Mouse (Mus musculus) CD4-positive, CD25-positive, alpha-beta regulatory T cell (primary cell): ENCODE results near the gene Yipf3. TPM values are rescaled to one million over a fixed set of nuclear protein-coding genes. Genes with fewer than 3 reads are reported as not detected.

Source experiments
- polyA plus RNA-seq: library from polyadenylated mRNA; unstranded; fragments of 100-300 nt; shearing (Covaris generic); gene quantifications from one replicate; pipeline ENCODE4 v1.2.1, GENCODE M21; 2017

Yipf3 gene
- polyA plus RNA-seq = 179 TPM

DNA sequence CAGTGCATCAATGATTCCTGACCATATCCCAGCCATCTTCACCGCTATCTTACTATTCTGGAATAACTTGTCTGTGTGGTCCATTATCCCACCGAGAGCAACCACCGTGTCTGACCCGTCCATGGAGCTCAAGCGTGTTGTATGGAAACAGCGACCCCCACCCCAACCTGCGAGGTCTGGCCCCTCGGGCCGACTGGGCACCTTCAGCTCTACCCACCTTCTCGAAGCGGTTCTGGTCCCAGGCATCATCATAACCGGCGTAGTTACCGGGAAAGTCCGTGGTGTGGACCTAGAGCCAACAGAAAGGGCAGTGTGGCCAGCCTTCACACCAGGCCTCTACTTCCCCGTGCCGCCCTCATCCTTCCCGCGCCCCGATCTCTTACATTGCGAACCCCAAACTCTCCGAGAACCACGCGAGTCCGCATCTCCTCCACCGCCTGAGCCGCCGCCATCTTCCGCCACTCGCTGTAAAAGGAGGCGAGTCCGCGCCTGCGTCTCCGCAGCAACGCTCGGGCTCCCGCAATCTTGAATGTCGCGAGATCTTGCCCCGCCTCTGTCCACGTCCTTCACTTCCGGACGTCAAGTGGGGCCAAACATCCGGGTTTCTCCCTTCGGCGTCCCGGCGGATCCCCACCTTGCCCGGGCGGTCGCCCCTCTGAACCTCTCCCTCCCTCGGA is at the start of gene Yipf3, which contains the start of gene Polr1c:
TSS of gene Yipf3 (plus strand) at position 569 of the 677 bp plus-strand sequence.
TSS of gene Polr1c (minus strand) at position 543 of the 677 bp plus-strand sequence.

GRCm38 (mm10) chr17:46202421-46203071 is 45.3 kb upstream of the Yipf3 start, which contains the start of the genes Polh and Xpo5:
Gene Polh, minus strand, starts transcription at chr17:46202645.
Gene Xpo5, plus strand, starts transcription at chr17:46202782.

GRCm38 (mm10) chr17:46253452-46254084 is 5.7 kb downstream of the Yipf3 start, which contains the start of gene Lrrc73:
Gene Lrrc73, plus strand, starts transcription at chr17:46253531.

DNA sequence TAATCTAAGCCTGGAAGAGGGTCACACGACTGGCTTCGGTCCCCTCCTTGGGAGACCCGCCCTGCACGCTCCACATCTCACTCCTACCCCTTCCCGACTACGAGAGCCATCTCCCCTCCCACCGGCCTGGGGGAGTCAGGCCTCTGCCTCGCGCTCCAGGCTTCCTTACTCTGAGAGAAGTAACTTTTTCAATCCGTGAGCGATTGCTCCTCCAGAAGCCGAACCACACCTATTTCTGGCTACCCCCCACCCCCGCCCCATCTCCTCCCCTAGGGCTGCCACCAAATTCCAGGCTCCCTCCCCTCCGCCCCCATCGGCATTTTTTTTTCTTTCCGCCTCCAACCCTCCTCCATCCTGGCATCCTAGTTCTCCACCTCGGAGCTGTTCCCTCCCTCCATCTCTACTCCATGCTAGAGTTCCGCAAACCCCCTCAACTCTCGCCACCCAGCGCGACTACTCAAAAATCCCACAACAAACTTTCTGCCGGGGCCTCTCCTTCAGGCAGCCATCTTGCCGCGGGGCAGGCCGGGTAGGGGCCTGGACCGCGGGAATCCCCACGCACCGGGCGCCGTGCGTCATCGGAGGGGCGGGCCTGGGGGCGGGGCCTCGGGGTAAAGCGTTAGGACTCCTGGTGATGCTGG is 34.7 kb downstream of the Yipf3 start, which contains the start of gene Tjap1:
TSS of gene Tjap1 (minus strand) at position 544 of the 641 bp plus-strand sequence.

GRCm38 (mm10) chr17:46297364-46298219 is 49.7 kb downstream of the Yipf3 start, which contains the start of gene Dlk2:
Gene Dlk2, plus strand, starts transcription at chr17:46297421.

Other genes starting within 250 kb of the Yipf3 start
- 0.29 TPM for gene Vegfa, start 215.7 kb upstream of the Yipf3 start, polyA plus RNA-seq
- gene Mrps18a, start 137.1 kb upstream of the Yipf3 start, polyA plus RNA-seq = 93.8 TPM
- 1.3 TPM for gene Rsph9, start 103.9 kb upstream of the Yipf3 start, polyA plus RNA-seq
- 46.1 TPM for gene Mad2l1bp, start 94.5 kb upstream of the Yipf3 start, polyA plus RNA-seq
- 81.2 TPM for gene Gtpbp2, start 87.0 kb upstream of the Yipf3 start, polyA plus RNA-seq
- 5.2 TPM for gene Polh, start 45.4 kb upstream of the Yipf3 start, polyA plus RNA-seq
- gene Xpo5, start 45.3 kb upstream of the Yipf3 start, polyA plus RNA-seq = 36.5 TPM
- gene Polr1c, start within 50 bp of the Yipf3 start, polyA plus RNA-seq = 54.0 TPM
- gene Lrrc73, start 5.5 kb downstream of the Yipf3 start, polyA plus RNA-seq = not detected
- gene Tjap1, start 34.9 kb downstream of the Yipf3 start, polyA plus RNA-seq = 29.7 TPM
- gene Dlk2, start 49.3 kb downstream of the Yipf3 start, polyA plus RNA-seq = not detected
- 7.8 TPM for gene Abcc10, start 80.3 kb downstream of the Yipf3 start, polyA plus RNA-seq
- 10.8 TPM for gene Zfp318, start 135.7 kb downstream of the Yipf3 start, polyA plus RNA-seq
- gene Crip3, start 180.8 kb downstream of the Yipf3 start, polyA plus RNA-seq = not detected
- gene Slc22a7, start 190.4 kb downstream of the Yipf3 start, polyA plus RNA-seq = not detected
- gene Ttbk1, start 239.6 kb downstream of the Yipf3 start, polyA plus RNA-seq = 0.14 TPM
- 5.4 TPM for gene Dnph1, start 248.6 kb downstream of the Yipf3 start, polyA plus RNA-seq